Mouse (Mus musculus) neural tube, embryonic 12.5 days (tissue): ENCODE results near the gene Col5a1. TPM values are rescaled to one million over a fixed set of nuclear protein-coding genes. Genes with fewer than 3 reads are reported as not detected.

Experiments used
- ATAC-seq: fragments of 200-750 bp; cut with Nextera tagmentation; 2 replicates; pipeline ENCODE4 v1.8.0; 2017; ENCODE audit warnings: low read depth, mild to moderate bottlenecking, moderate TSS enrichment, moderate library complexity; ENCODE audit not compliant: low FRiP score
- H3K27ac ChIP-seq: fragments of 300-500 bp; sonication (generic); 2 replicates; pipeline ENCODE4 v1.5.1; 2016
- H3K27me3 ChIP-seq: fragments of 300-500 bp; sonication (generic); replicated peaks from 2 replicates; pipeline ENCODE4 v1.6.1; 2016; ENCODE audit warnings: mild to moderate bottlenecking
- H3K36me3 ChIP-seq: fragments of 300-500 bp; sonication (generic); 2 replicates; pipeline ENCODE4 v1.6.1; 2016; ENCODE audit warnings: mild to moderate bottlenecking
- H3K4me1 ChIP-seq: fragments of 300-500 bp; sonication (generic); 2 replicates; pipeline ENCODE4 v1.6.1; 2016
- H3K4me2 ChIP-seq: fragments of 300-500 bp; sonication (generic); replicated peaks from 2 replicates; pipeline ENCODE4 v1.6.1; 2016; ENCODE audit warnings: mild to moderate bottlenecking
- H3K4me3 ChIP-seq: fragments of 300-500 bp; sonication (generic); 2 replicates; pipeline ENCODE4 v1.5.1; 2016
- H3K9ac ChIP-seq: fragments of 300-500 bp; sonication (generic); 2 replicates; pipeline ENCODE4 v1.6.1; 2016; ENCODE audit warnings: mild to moderate bottlenecking
- H3K9me3 ChIP-seq: fragments of 300-500 bp; sonication (generic); 2 replicates; pipeline ENCODE4 v1.6.1; 2016; ENCODE audit warnings: mild to moderate bottlenecking
- WGBS: fragments of 180-500 bp; shearing (Covaris S2); methylation state at CpG from one replicate; pipeline ENCODE4 v1.1.7; 2016; 5-methylcytosine and 5-hydroxymethylcytosine counted together
- polyA plus RNA-seq: library from polyadenylated mRNA; unstranded; fragments of >200 nt; fragmentation: Nextera tagmentation; extraction: Ambion mirVana; gene quantifications from 2 replicates; pipeline ENCODE4 v1.2.1, GENCODE M21; 2016

Col5a1 gene
- polyA plus RNA-seq, 1 experiment from 2014 or later, result 29.3 TPM

DNA sequence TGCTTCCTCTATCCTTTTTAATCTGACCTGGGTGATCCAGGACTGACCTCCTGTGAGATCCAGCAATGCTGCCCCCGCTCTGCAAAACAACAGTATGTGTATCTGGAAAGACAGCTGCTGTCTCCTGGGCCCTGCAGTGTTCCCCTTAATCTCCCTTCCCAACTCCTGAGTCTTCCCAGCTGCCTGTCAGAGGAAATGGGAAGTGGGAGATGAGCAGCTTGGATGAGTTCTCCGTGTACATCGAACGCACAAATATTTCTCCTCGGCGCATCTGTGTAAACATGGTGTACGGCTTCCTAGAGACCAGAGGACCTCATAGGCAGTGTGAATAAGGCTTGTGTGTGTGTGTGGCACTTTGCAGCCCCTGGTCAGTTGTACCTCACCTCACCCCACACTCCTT, 70.5 kb downstream of the Col5a1 start:
- Histone ChIP-seq H3K36me3 (no peaks in the 10 kb centered on the region), H3K27ac (no peak overlapping the region), H3K9me3 (no peaks in the 10 kb centered on the region), H3K27me3 (no peaks in the 10 kb centered on the region), H3K4me2 (no peak overlapping the region), H3K4me1 (peaks cover 25% of the 10 kb centered on the region; the same call in 1 of the 2 replicates), H3K4me3 (no peak overlapping the region), H3K9ac (no peak overlapping the region)
- WGBS, result 72% methylated on average over 7 of the region's 7 CpGs
- ATAC-seq, result no peak

DNA sequence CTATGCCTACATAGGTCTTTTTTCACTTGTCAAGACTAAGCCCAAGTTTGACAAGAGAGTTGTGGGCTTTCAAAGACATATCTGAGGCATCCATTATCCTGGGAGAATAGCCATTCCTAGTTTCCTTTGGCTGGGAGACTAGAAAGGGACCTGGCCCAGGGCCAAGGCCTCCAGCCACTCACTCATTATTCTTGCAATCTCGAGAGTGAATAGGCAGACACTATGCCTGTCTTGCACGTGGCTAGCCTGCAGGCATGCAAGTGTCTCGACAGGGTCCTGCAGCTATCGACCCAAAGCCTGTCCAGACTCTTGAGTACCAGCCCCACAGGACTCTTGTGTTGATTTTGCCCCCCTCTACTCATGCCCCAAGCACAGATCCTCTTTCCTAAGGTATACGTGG, 71.0 kb downstream of the Col5a1 start:
- ATAC-seq, result no peak
- no peak overlapping the region for H3K4me3 ChIP-seq
- WGBS, result 35% methylated on average over 5 of the region's 5 CpGs

DNA sequence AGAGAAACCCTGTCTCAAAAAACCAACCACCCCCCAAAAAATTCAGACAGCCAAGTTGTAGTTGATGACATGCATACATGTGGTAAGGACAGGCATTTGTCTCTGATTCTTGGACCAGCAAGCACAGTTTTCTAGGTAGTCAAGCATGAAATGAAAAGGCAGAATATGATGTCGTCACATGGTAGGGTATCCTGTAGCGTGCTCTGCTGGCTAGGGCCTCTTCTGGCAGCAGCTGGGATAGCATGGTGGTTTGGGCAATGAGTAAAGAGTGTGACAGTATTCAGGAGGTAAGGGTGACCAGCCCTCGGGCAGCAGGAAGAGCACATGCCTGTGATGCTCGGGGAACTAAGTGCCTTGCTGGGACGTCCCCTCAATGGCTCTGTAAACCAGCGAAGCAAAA, 73.0 kb downstream of the Col5a1 start:
- H3K27ac ChIP-seq, result no peak overlapping the region
- ATAC-seq, result no peak
- H3K4me3 ChIP-seq, result no peak overlapping the region
- H3K9me3 ChIP-seq, result no peaks in the 10 kb centered on the region
- H3K9ac ChIP-seq, result no peak overlapping the region
- peaks cover 25% of the 10 kb centered on the region; the same call in 1 of the 2 replicates for H3K4me1 ChIP-seq
- H3K36me3 ChIP-seq, result no peaks in the 10 kb centered on the region
- WGBS, result 75% methylated on average over 6 of the region's 6 CpGs
- no peak overlapping the region for H3K4me2 ChIP-seq
- H3K27me3 ChIP-seq, result no peaks in the 10 kb centered on the region

More for the DNA sequence above, 71.0 kb downstream of the Col5a1 start:
- no peak overlapping the region for H3K9ac ChIP-seq
- no peaks in the 10 kb centered on the region for H3K27me3 ChIP-seq
- H3K36me3 ChIP-seq, result no peaks in the 10 kb centered on the region
- no peak overlapping the region for H3K4me2 ChIP-seq
- H3K9me3 ChIP-seq, result no peaks in the 10 kb centered on the region
- H3K27ac ChIP-seq, result no peak overlapping the region
- H3K4me1 ChIP-seq, result peaks cover 25% of the 10 kb centered on the region; the same call in 1 of the 2 replicates

DNA sequence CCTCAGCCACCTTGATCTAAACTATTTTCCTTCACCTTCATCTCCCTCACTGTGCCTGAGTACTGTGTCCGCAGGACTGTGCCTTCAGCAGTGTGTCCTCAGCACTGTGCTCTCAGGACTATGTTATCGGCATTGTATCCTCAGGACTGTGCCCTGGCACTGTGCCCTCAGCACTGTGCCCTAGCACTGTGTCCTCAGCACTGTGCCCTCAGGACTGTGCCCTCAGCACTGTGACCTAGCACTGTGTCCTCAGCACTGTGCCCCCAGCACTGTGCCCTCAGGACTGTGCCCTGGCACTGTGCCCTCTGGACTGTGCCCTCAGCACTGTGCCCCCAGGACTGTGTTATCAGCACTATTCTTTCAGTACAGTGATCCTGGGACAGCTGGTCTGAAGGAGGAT, 75.0 kb downstream of the Col5a1 start:
- Histone ChIP-seq H3K9ac (no peak overlapping the region), H3K4me1 (peaks cover 22% of the 10 kb centered on the region; the same call in 1 of the 2 replicates), H3K9me3 (no peaks in the 10 kb centered on the region), H3K27me3 (no peaks in the 10 kb centered on the region), H3K4me3 (no peak overlapping the region), H3K27ac (no peak overlapping the region), H3K36me3 (peaks cover 3% of the 10 kb centered on the region; the same call in 1 of the 2 replicates), H3K4me2 (no peak overlapping the region)
- 88% methylated on average over 2 of the region's 2 CpGs for WGBS
- ATAC-seq, result no peak

DNA sequence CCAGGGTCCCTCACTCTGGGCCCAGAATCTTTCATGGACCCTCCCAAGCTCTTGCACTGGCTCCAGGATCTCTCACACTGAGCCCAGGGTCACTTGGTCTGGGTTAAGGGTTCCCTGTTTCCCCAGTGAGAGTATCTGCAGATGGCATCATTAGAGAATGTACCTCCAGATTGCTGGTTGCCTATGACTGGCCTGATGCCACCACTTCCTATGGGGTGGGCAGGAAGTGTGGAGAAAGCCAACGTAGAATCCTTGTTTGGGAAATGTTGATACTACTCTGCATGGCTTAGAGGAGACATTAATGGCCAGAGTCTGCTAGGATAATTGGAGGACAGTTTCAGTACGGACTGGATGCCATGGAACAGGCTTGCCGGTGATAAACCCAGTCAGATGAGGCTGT, 76.2 kb downstream of the Col5a1 start:
- Histone ChIP-seq H3K36me3 (peaks cover 3% of the 10 kb centered on the region), H3K9me3 (no peaks in the 10 kb centered on the region), H3K4me3 (no peak overlapping the region), H3K27me3 (no peaks in the 10 kb centered on the region), H3K4me1 (peaks cover 12% of the 10 kb centered on the region; the same call in 1 of the 2 replicates), H3K9ac (no peak overlapping the region), H3K27ac (no peak overlapping the region), H3K4me2 (no peak overlapping the region)
- no peak for ATAC-seq
- WGBS, result 92% methylated on average over 3 of the region's 3 CpGs

DNA sequence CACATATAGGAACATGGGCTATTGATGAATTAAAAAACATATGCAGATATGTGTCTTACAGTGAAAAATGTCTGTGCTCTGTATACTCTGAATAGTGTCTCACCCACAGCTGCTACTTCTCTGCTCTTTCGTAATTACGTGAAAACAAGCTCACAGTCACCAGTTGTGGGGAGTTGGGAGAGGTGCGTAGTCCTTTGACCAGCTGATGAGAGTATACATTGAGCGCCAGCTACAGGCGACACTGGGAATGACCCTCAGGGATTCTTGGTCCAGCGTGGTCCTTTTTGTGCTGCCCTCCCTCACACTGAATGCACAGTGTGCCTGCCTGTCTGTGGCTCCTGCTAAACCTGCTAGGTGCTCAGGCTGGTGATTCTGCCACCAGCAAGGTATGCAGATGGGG, 82.9 kb downstream of the Col5a1 start:
- Histone ChIP-seq H3K9me3 (no peaks in the 10 kb centered on the region), H3K36me3 (peaks cover 3% of the 10 kb centered on the region), H3K4me2 (no peak overlapping the region), H3K27ac (no peak overlapping the region), H3K27me3 (no peaks in the 10 kb centered on the region), H3K9ac (no peak overlapping the region), H3K4me3 (no peak overlapping the region), H3K4me1 (no peaks in the 10 kb centered on the region)
- WGBS, result 23% methylated on average over 6 of the region's 6 CpGs
- ATAC-seq, result no peak

DNA sequence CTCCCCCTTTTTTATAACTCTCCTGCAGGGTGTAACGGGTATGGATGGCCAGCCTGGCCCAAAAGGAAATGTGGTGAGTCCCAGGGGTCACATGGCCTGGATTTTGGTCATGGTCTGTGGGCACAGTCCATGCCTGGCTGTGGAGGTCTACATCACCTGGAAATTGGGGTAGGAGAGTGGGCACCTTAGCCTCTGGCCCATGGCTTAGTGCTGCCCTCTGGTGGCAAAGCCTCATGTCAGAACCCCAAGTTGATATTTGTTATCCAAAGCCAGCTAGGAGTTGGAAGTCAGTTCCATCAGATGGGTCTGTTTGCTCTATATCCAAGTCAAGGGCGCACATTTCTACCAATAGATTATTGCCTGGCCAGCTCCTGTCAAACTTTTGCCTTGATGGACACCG, 87.6 kb downstream of the Col5a1 start:
- H3K36me3 ChIP-seq, result no peaks in the 10 kb centered on the region
- no peak overlapping the region for H3K27ac ChIP-seq
- no peak; the same call in 1 of the 2 replicates for ATAC-seq
- 46% methylated on average over 3 of the region's 3 CpGs for WGBS
- no peaks in the 10 kb centered on the region for H3K27me3 ChIP-seq
- no peak overlapping the region for H3K4me3 ChIP-seq
- no peaks in the 10 kb centered on the region for H3K4me1 ChIP-seq
- H3K4me2 ChIP-seq, result no peak overlapping the region
- no peak overlapping the region for H3K9ac ChIP-seq
- H3K9me3 ChIP-seq, result no peaks in the 10 kb centered on the region

DNA sequence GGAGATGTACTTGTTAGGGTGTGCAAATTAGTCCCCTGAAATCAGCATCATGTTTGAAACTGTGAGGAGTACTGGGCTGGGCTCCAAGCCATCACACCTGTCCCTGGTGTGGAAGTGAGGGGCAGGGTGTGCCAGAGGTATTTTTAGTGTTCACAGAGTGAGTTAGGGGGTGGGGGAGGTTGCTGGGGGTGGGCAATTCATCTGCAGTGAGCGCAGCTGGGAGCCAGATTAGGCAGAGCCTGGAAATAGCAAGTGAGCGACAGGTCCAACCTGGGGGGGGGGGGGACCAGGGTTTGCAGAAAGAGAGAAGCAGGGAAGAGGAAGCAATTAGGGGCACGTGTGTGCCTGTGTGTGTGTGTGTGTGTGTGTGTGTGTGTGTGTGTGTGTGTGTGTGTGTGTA, 89.6 kb downstream of the Col5a1 start:
- no peak overlapping the region for H3K4me3 ChIP-seq
- no peak for ATAC-seq
- H3K4me2 ChIP-seq, result no peak overlapping the region
- H3K27me3 ChIP-seq, result no peaks in the 10 kb centered on the region
- no peak overlapping the region for H3K27ac ChIP-seq
- no peak overlapping the region for H3K9ac ChIP-seq
- 48% methylated on average over 2 of the region's 3 CpGs for WGBS
- no peaks in the 10 kb centered on the region for H3K4me1 ChIP-seq
- H3K36me3 ChIP-seq, result no peaks in the 10 kb centered on the region
- no peaks in the 10 kb centered on the region for H3K9me3 ChIP-seq

DNA sequence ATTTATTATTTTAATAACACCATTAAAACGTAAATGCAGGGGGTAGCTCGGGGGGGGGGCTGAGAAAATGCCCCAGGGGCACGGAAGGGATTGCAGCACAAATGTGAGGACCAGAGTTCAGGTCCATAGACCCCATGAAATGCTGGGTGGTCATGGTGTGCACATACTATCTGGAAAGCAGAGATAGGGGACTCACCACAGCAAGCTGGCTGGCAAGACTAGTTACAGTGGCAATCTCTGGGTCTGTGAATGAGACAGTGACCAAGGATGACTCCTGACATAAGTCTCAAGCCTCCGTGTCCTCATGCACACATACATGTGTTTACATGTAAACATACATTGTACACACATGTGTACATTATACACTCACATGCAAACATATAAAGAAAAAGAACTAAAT, 90.3 kb downstream of the Col5a1 start:
- H3K4me3 ChIP-seq, result no peak overlapping the region
- no peak overlapping the region for H3K27ac ChIP-seq
- no peak overlapping the region for H3K4me2 ChIP-seq
- no peak for ATAC-seq
- H3K27me3 ChIP-seq, result no peaks in the 10 kb centered on the region
- no peaks in the 10 kb centered on the region for H3K9me3 ChIP-seq
- no peak overlapping the region for H3K9ac ChIP-seq
- H3K4me1 ChIP-seq, result no peaks in the 10 kb centered on the region
- 68% methylated on average over 4 of the region's 4 CpGs for WGBS
- no peaks in the 10 kb centered on the region for H3K36me3 ChIP-seq

DNA sequence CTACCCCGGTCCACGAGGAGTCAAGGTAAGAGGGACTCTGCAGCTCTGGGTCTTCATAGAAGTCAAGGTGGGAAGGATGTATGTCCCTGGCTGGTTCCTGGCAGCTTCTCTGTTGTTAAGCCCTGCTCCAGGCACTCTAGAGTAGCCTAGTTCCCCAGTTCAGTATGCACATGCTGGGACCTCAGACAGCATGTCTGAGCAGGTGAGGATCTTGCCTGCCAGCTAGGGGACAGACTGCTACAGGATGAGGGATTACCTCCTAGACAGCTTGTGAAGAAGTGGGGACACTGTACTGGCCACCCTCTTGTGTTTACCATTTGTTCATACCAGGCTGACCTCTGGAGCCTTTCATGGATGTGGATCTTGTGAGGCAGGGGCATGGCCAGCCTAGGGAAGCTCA, 94.8 kb downstream of the Col5a1 start:
- Histone ChIP-seq H3K4me3 (no peak overlapping the region), H3K4me1 (no peaks in the 10 kb centered on the region), H3K27ac (no peak overlapping the region), H3K27me3 (no peaks in the 10 kb centered on the region), H3K9ac (no peak overlapping the region), H3K36me3 (no peaks in the 10 kb centered on the region), H3K4me2 (no peak overlapping the region), H3K9me3 (no peaks in the 10 kb centered on the region)
- 93% methylated on average over 2 of the region's 2 CpGs for WGBS
- ATAC-seq, result no peak

DNA sequence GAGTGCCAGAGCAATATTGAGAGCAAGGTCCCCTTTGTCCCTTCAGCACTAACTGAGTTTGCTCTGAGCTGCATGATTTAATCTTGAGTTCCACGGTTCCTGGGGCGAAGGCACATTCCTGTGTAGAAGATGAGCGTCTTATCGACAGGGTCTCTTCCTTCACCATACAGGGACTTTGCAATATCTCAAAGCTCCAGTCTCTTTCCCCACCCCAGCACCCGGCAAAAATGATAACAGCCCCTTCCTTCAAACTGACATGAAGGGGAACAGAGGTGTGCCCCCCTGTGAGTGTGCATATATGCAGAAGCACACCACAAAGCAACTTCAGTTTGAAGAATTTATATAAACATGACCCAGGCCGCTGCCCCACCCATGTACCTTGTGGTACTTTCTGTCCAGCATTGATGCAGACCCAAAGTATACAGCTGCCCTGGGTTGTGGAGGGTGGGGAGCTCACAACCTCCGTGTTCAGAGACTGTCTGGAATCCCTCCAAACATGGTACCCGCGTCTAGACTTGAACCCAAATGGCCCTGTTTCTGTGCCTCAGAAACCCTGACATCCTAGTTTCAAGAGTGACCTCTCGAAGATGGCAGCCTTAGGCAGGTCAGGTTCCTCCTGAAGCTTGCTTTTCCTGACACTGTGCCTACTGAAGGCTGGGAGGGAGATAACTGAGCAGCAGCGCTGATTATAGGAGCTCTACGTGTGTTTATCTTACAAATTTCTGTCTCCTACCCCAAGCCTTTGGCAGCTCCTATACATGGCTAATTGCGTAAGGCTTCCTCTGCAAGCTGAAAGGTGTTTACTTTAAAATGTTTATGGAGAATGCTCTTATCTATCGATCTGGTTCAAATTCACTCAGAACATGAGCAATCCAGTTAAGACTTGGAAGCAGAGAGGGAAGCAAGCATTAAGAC, 95.7 kb downstream of the Col5a1 start:
- no peaks in the 10 kb centered on the region for H3K27me3 ChIP-seq
- no peak overlapping the region for H3K4me2 ChIP-seq
- WGBS, result 90% methylated on average over 14 of the region's 14 CpGs
- no peaks in the 10 kb centered on the region for H3K36me3 ChIP-seq
- H3K9ac ChIP-seq, result no peak overlapping the region
- no peak overlapping the region for H3K4me3 ChIP-seq
- H3K9me3 ChIP-seq, result no peaks in the 10 kb centered on the region
- no peak for ATAC-seq
- H3K4me1 ChIP-seq, result no peaks in the 10 kb centered on the region
- no peak overlapping the region for H3K27ac ChIP-seq

DNA sequence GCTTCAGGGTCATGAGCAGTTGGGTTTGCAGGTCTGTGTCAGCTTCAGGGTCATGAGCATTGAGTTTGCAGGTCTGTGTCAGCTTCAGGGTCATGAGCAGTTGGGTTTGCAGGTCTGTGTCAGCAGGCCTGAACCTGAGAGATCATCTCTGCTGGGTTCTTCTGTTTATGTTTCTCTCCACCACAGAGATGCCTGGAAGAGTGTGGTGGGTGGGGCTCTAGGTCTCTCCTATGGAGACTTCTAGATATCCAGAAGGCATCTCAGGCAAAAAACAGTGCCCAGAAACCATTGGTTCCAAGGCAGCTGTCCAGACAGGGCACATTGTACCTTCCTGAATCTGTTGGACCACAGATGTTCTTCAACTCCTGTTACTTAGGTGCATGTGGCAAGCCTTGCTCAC, 96.9 kb downstream of the Col5a1 start:
- H3K4me3 ChIP-seq, result no peak overlapping the region
- no peaks in the 10 kb centered on the region for H3K9me3 ChIP-seq
- H3K9ac ChIP-seq, result no peak overlapping the region
- no peaks in the 10 kb centered on the region for H3K4me1 ChIP-seq
- ATAC-seq, result no peak
- no peak overlapping the region for H3K4me2 ChIP-seq
- no peaks in the 10 kb centered on the region for H3K27me3 ChIP-seq
- H3K27ac ChIP-seq, result no peak overlapping the region
- H3K36me3 ChIP-seq, result 0 out of 2 replicates have a peak, but pooled peaks cover 3% of the 10 kb centered on the region

DNA sequence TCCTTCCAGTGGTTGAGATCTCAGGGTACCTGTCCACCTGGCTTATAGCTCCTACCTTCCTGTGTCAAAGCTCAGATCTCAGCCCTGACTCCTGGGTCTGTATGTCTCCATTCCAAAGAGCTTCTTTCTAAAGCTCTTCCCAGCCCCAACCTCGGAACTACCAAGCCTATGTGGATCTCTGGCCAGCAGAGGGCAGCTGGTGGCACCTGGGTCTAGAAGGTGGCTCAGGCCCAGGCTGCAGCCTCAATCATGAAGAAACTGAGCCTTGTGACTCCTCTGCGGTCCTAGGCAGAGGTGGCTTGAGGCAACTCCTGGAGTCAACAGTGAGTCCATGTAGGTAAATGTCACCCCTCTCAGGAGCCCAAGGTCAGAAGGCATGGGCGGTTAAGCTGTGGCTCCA, 97.7 kb downstream of the Col5a1 start:
- Histone ChIP-seq H3K4me2 (no peak overlapping the region), H3K27me3 (no peaks in the 10 kb centered on the region), H3K4me1 (no peaks in the 10 kb centered on the region), H3K9ac (no peak overlapping the region), H3K9me3 (no peaks in the 10 kb centered on the region), H3K4me3 (no peak overlapping the region), H3K36me3 (0 out of 2 replicates have a peak, but pooled peaks cover 3% of the 10 kb centered on the region), H3K27ac (no peak overlapping the region)
- ATAC-seq, result no peak
- 32% methylated on average over 3 of the region's 3 CpGs for WGBS
